Mouse (Mus musculus): ENCODE measurements around the gene Emp1. TPM values are rescaled to one million over a fixed set of nuclear protein-coding genes. Genes with fewer than 3 reads are reported as not detected.

Gene Emp1
- polyA plus RNA-seq, 2 experiments from 2014 or later, result 0.71 to 0.95 TPM

- ATAC-seq, result peak; percentile 91
Observed at GRCm38 (mm10) chr6:135364041-135364745, 1.8 kb downstream of the Emp1 start.

GRCm38 (mm10) chr6:135364891-135365301, 2.6 kb downstream of the Emp1 start:
- no peak for ATAC-seq

- ATAC-seq, result no peak
Observed at GRCm38 (mm10) chr6:135365614-135366013, 3.3 kb downstream of the Emp1 start.

GRCm38 (mm10) chr6:135368230-135368629, 5.9 kb downstream of the Emp1 start:
- ATAC-seq, result no peak

GRCm38 (mm10) chr6:135369551-135369968, 7.2 kb downstream of the Emp1 start:
- ATAC-seq, result no peak

- no peak for ATAC-seq
Observed at GRCm38 (mm10) chr6:135370954-135371353, 8.6 kb downstream of the Emp1 start.

- peak; percentile 67 for ATAC-seq
Observed at GRCm38 (mm10) chr6:135373357-135373756, 11.0 kb downstream of the Emp1 start.

- no peak for ATAC-seq
Observed at GRCm38 (mm10) chr6:135375818-135376217, 13.5 kb downstream of the Emp1 start.

GRCm38 (mm10) chr6:135376248-135376647, 13.9 kb downstream of the Emp1 start:
- ATAC-seq, result no peak

GRCm38 (mm10) chr6:135377583-135378319, 15.4 kb downstream of the Emp1 start:
- peak; percentile 78 for ATAC-seq

- no peak for ATAC-seq
Observed at GRCm38 (mm10) chr6:135383919-135384318, 21.6 kb downstream of the Emp1 start.

- ATAC-seq, result no peak
Observed at GRCm38 (mm10) chr6:135385738-135386459, 23.6 kb downstream of the Emp1 start.

- ATAC-seq, result no peak
Observed at GRCm38 (mm10) chr6:135387653-135388052, 25.3 kb downstream of the Emp1 start.

- ATAC-seq, result no peak
Observed at GRCm38 (mm10) chr6:135388711-135389110, 26.4 kb downstream of the Emp1 start.

GRCm38 (mm10) chr6:135390398-135390797, 28.1 kb downstream of the Emp1 start:
- ATAC-seq, result no peak

- no peak for ATAC-seq
Observed at GRCm38 (mm10) chr6:135395375-135395774, 33.0 kb downstream of the Emp1 start.

GRCm38 (mm10) chr6:135397089-135397488, 34.7 kb downstream of the Emp1 start:
- ATAC-seq, result no peak

- ATAC-seq, result no peak
Observed at GRCm38 (mm10) chr6:135397788-135398187, 35.4 kb downstream of the Emp1 start.

- no peak for ATAC-seq
Observed at GRCm38 (mm10) chr6:135398801-135399200, 36.5 kb downstream of the Emp1 start.

GRCm38 (mm10) chr6:135400306-135400705, 38.0 kb downstream of the Emp1 start:
- ATAC-seq, result peak; percentile 61

- ATAC-seq, result no peak
Observed at GRCm38 (mm10) chr6:135405093-135405492, 42.7 kb downstream of the Emp1 start.

GRCm38 (mm10) chr6:135407323-135407722, 45.0 kb downstream of the Emp1 start:
- no peak for ATAC-seq

- ATAC-seq, result no peak
Observed at GRCm38 (mm10) chr6:135411712-135412319, 49.5 kb downstream of the Emp1 start.

All from CD4-positive, CD25-positive, alpha-beta regulatory T cell, adult 4 months (primary cell).